Mouse (Mus musculus) embryonic facial prominence, embryonic 11.5 days (tissue): ENCODE measurements around the gene Gprc5c. TPM values are rescaled to one million over a fixed set of nuclear protein-coding genes. Genes with fewer than 3 reads are reported as not detected.

Experiments
- ATAC-seq: fragments of 200-750 bp; cut with Nextera tagmentation; replicated peaks from 2 replicates; pipeline ENCODE4 v1.8.0; 2017; ENCODE audit warnings: low read depth; ENCODE audit not compliant: insufficient number of reproducible peaks, low FRiP score, low TSS enrichment
- DNase-seq: peaks from one replicate; pipeline ENCODE4 v3.0.0-alpha.2; 2015; ENCODE audit warnings: low spot score
- H3K27ac ChIP-seq: fragments of 300-500 bp; sonication (generic); replicated peaks from 2 replicates; pipeline ENCODE4 v1.5.1; 2014; ENCODE audit warnings: mild to moderate bottlenecking, low read depth, low read length, control low read depth
- H3K27me3 ChIP-seq: fragments of 300-500 bp; sonication (generic); 2 replicates; pipeline ENCODE4 v1.6.1; 2014; ENCODE audit warnings: mild to moderate bottlenecking, low read length, moderate library complexity, mixed read lengths; ENCODE audit not compliant: control insufficient read depth, insufficient read depth
- H3K36me3 ChIP-seq: fragments of 300-500 bp; sonication (generic); replicated peaks from 2 replicates; pipeline ENCODE4 v1.6.1; 2014; ENCODE audit warnings: low read depth, mild to moderate bottlenecking, low read length, moderate library complexity, mixed read lengths; ENCODE audit not compliant: control insufficient read depth, insufficient read depth
- H3K4me1 ChIP-seq: fragments of 300-500 bp; sonication (generic); 2 replicates; pipeline ENCODE4 v1.6.1; 2014; ENCODE audit warnings: low read length, mixed read lengths; ENCODE audit not compliant: control insufficient read depth, insufficient read depth
- H3K4me2 ChIP-seq: fragments of 300-500 bp; sonication (generic); 2 replicates; pipeline ENCODE4 v1.6.1; 2014; ENCODE audit warnings: low read depth, mild to moderate bottlenecking, control low read depth, low read length, moderate library complexity
- H3K4me3 ChIP-seq: fragments of 300-500 bp; sonication (generic); 2 replicates; pipeline ENCODE4 v1.5.1; 2014; ENCODE audit warnings: low read depth, low read length, control low read depth
- H3K9ac ChIP-seq: fragments of 300-500 bp; sonication (generic); replicated peaks from 2 replicates; pipeline ENCODE4 v1.6.1; 2014; ENCODE audit warnings: mild to moderate bottlenecking, control low read depth, low read length
- H3K9me3 ChIP-seq: fragments of 300-500 bp; sonication (generic); replicated peaks from 2 replicates; pipeline ENCODE4 v1.6.1; 2016; ENCODE audit warnings: mild to moderate bottlenecking, low read length, inconsistent platforms, mixed read lengths; ENCODE audit not compliant: control insufficient read depth
- WGBS: fragments of 180-500 bp; shearing (Covaris S2); extraction: QIAGEN DNeasy Blood & Tissue Kit; methylation state at CpG from one replicate; pipeline ENCODE4 v1.1.7; 2014; 5-methylcytosine and 5-hydroxymethylcytosine counted together
- polyA plus RNA-seq: library from polyadenylated mRNA; unstranded; fragments of >200 nt; fragmentation: Nextera tagmentation; extraction: Ambion mirVana; gene quantifications from 2 replicates; pipeline ENCODE4 v1.2.1, GENCODE M21; 2014

Gprc5c gene
- polyA plus RNA-seq, 1 experiment from 2014 or later: 31.5 TPM

DNA sequence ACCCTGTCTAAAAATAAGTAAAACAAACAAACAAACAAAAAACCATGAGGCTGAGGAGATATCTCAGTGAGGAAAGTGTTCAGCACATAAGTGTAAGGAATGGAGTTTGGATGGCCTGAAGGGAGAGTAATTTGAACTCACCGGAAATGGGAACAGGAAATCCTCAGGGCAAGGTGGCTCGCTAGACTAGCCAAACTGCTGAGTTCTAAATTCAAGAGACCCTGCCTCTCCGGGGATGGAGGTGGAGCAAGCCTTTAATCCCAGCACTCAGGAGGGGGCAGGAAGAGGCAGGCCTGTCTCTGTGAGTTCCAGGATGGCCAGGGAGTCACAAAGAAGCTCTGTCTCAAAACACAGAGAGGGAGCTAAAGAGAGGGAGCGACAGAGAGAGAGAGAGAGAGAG is 40.6 kb upstream of the Gprc5c start:
- Histone ChIP-seq H3K27ac (no peak overlapping the region), H3K4me2 (no peak overlapping the region), H3K4me1 (no peaks in the 10 kb centered on the region), H3K36me3 (no peaks in the 10 kb centered on the region), H3K4me3 (no peak overlapping the region), H3K9me3 (no peaks in the 10 kb centered on the region), H3K27me3 (no peaks in the 10 kb centered on the region), H3K9ac (no peak overlapping the region)
- DNase-seq: peak; percentile 66
- 9% methylated on average over 4 of the region's 4 CpGs for WGBS
- ATAC-seq: no peak

DNA sequence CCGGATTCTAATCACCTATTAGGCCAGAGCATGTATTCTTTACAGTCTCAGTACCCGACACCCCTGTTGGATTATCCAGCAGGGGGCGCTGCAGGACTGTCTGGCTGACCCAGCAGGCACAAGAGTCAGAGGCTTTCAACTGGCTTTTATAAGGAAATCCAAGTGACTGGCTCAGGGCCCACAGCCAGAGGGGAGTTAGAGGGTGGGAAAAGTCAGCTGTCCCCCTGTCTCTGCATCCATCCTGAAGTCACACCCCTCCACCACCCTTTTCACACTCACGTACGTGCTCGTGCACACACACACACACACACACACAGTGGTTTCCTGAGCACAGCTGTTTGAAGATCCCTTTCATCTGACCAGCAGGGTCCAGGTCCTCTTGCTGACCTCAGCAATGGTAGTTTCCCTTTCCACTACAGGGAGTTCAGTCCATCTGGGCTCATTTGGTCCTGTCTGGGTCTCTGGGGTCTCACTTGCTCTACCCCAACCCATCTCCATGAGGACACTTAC is 38.2 kb upstream of the Gprc5c start:
- Histone ChIP-seq H3K4me1 (no peaks in the 10 kb centered on the region), H3K9me3 (no peaks in the 10 kb centered on the region), H3K9ac (no peak overlapping the region), H3K27ac (no peak overlapping the region), H3K27me3 (no peaks in the 10 kb centered on the region), H3K4me3 (no peak overlapping the region), H3K4me2 (no peak overlapping the region), H3K36me3 (no peaks in the 10 kb centered on the region)
- 14% methylated on average over 6 of the region's 6 CpGs for WGBS
- DNase-seq (peak; percentile 92), ATAC-seq (peak; percentile 63)

DNA sequence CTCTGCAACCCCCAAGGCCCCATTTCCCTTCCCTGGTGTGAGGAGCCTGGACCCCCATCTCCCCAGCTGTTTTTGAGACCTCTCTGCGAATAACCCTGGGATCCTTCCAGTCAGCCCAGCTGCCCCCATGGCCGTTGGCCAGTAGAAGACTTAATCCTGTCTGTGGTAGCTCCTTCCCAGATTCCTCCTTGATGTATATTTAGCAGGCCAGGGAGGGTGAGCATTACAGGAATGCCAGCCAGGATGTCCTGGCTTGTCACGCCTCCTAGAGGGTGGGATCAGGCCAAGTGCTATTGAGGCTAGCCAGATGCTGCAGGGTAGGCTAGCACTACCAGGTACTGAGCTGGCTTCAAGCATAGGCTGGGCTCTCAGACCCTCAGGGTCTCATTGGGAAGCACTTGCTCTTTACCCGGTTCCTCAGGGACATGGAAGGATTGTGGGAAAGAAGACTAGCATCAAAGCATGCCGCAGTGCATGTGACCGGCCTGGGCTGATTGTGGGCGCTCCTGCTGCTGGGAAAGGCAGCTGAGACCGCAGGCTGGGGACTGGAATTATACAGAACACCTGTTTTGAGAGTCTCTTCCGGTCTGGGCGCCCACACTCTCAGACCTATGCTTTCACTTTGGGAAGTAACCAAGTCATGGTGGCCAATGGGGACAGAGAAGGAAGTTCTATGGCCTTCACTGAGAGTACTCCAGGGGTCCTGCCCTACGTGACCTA is 35.9 kb upstream of the Gprc5c start:
- DNase-seq: no peak
- no peaks in the 10 kb centered on the region for H3K36me3 ChIP-seq
- H3K9ac ChIP-seq: no peak overlapping the region
- H3K4me2 ChIP-seq: no peak overlapping the region
- H3K27ac ChIP-seq: no peak overlapping the region
- H3K4me3 ChIP-seq: no peak overlapping the region
- ATAC-seq: no peak
- H3K9me3 ChIP-seq: no peaks in the 10 kb centered on the region
- 79% methylated on average over 11 of the region's 11 CpGs for WGBS
- no peaks in the 10 kb centered on the region for H3K4me1 ChIP-seq
- H3K27me3 ChIP-seq: no peaks in the 10 kb centered on the region

DNA sequence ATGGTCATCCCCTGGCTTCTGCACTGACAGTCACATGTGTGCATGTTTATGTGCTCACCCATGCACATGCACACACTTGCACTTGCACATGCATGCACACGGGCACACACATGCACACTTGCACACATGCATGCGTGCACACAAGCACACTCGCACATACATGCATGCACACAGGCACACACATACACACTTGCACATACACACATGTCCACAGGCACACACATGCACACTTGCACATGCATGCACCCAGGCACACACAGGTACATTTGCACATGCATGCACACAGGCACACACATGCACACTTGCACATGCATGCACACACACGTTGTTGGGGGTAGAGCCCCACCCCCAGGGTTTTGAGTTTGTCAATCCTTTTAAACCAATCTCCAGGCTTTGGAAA is 34.0 kb upstream of the Gprc5c start:
- DNase-seq: no peak
- Histone ChIP-seq H3K4me1 (no peaks in the 10 kb centered on the region), H3K4me3 (no peak overlapping the region), H3K9me3 (no peaks in the 10 kb centered on the region), H3K36me3 (no peaks in the 10 kb centered on the region), H3K27me3 (no peaks in the 10 kb centered on the region), H3K9ac (no peak overlapping the region), H3K4me2 (no peak overlapping the region), H3K27ac (no peak overlapping the region)
- WGBS: 89% methylated on average over 4 of the region's 4 CpGs
- ATAC-seq: no peak

DNA sequence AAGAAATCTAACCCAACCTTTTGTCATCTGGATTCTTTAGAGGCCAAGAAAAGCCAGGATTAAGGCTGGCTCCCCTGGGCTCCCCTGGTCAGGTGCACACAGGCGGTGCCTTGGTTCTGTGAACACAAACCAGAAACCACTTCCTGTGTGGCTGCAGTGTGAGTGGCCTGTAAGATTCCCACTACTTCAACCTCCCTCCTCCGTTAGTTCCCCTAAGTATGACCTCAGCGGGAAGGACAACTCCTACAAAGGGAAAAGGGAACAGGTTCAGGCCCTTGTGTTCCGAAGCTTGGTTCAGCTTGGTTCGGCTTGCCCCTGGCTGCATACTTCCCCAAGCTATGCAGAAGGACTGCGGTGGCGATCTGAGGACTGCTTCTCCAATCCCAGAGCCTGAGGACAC is 32.8 kb upstream of the Gprc5c start:
- no peak overlapping the region for H3K4me2 ChIP-seq
- H3K36me3 ChIP-seq: no peaks in the 10 kb centered on the region
- H3K27ac ChIP-seq: no peak overlapping the region
- H3K4me3 ChIP-seq: no peak overlapping the region
- WGBS: 89% methylated on average over 7 of the region's 7 CpGs
- no peaks in the 10 kb centered on the region for H3K27me3 ChIP-seq
- no peak overlapping the region for H3K9ac ChIP-seq
- H3K4me1 ChIP-seq: peaks cover 6% of the 10 kb centered on the region
- no peaks in the 10 kb centered on the region for H3K9me3 ChIP-seq
- ATAC-seq: no peak
- no peak for DNase-seq

DNA sequence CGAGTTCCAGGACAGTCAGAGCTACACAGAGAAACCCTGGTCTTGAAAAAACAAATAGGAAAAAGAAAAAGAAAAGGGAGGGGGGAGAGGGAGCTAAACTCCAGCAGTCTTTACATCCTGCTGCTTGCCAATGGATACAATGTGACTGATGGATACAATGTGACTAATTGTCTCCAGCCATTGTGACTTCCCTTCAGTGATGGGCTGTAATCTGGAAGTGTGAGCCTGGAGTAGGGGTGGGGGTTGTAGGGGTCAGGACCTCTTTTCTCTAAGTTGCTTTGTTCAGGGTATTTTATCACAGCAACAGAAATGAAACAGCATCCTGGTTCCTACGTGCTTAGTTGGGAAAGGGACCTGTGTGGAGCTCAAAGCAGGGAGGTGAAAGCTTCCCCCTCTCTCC is 31.8 kb upstream of the Gprc5c start:
- no peak overlapping the region for H3K27ac ChIP-seq
- peaks cover 12% of the 10 kb centered on the region for H3K4me1 ChIP-seq
- H3K4me2 ChIP-seq: no peak overlapping the region
- no peak for DNase-seq
- no peak for ATAC-seq
- no peak overlapping the region for H3K4me3 ChIP-seq
- no peaks in the 10 kb centered on the region for H3K27me3 ChIP-seq
- 0 out of 2 replicates have a peak overlapping the region, but pooled peaks have one; percentile 22 for H3K9ac ChIP-seq
- H3K36me3 ChIP-seq: no peaks in the 10 kb centered on the region
- no peaks in the 10 kb centered on the region for H3K9me3 ChIP-seq
- WGBS: 8% methylated on average over 2 of the region's 2 CpGs

DNA sequence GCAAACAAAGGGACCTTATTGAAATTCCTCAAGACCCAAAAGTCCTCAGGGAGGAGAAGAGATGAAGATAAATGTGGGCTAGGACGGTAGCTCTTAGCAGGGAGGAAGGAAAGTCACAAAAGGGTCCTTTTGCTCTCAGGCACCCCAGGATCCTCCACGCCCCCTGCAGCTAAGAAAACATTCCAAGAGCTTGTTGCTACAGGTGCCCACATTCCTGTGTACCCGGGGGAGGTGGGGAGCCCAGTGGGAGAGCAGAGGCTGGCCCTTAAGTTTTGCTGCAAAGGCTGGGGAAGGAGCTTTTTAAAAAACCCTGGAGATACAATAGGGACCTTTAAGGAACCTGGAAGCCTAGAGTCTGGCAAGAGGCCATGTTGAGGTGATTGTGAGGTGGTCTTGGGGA is 30.5 kb upstream of the Gprc5c start:
- H3K4me1 ChIP-seq: peaks cover 12% of the 10 kb centered on the region

DNA sequence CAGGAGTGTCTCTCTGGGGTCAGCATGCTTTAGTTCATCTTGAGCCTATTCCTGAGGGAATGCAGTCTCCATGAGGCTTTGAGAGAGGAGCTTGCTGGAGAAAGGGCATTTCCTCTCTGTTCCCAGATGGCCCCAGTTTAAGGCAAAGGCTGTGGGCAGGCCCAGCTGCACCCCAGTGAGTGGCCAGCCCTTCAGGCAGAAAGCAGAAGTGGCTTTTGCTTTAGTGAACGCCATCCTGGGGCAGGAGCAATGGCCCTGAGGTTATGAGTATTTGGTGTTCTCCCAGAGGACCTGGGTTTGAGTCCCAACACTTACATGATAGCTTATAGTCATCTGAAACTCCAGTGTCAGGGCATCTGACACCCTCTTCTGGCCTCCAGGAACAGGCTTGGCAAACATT is 29.6 kb upstream of the Gprc5c start:
- H3K4me2 ChIP-seq: no peak overlapping the region
- no peak overlapping the region for H3K27ac ChIP-seq
- WGBS: 45% methylated on average over 1 of the region's 1 CpGs
- ATAC-seq: no peak
- H3K27me3 ChIP-seq: no peaks in the 10 kb centered on the region
- no peaks in the 10 kb centered on the region for H3K36me3 ChIP-seq
- H3K9me3 ChIP-seq: no peaks in the 10 kb centered on the region
- no peak for DNase-seq
- peaks cover 12% of the 10 kb centered on the region for H3K4me1 ChIP-seq
- no peak overlapping the region for H3K9ac ChIP-seq
- H3K4me3 ChIP-seq: no peak overlapping the region

More for the DNA sequence above, 30.5 kb upstream of the Gprc5c start:
- no peak overlapping the region for H3K4me3 ChIP-seq
- DNase-seq (peak; percentile 46), ATAC-seq (no peak)
- WGBS: 29% methylated on average over 3 of the region's 3 CpGs
- no peaks in the 10 kb centered on the region for H3K9me3 ChIP-seq
- no peak overlapping the region for H3K4me2 ChIP-seq
- no peak overlapping the region for H3K9ac ChIP-seq
- no peaks in the 10 kb centered on the region for H3K36me3 ChIP-seq
- H3K27ac ChIP-seq: no peak overlapping the region
- H3K27me3 ChIP-seq: no peaks in the 10 kb centered on the region
